Mouse (Mus musculus) kidney, embryonic 16.5 days (tissue): ENCODE data around the gene Olfr736. TPM values are rescaled to one million over a fixed set of nuclear protein-coding genes. Genes with fewer than 3 reads are reported as not detected.

ENCODE experiments used
- ATAC-seq: fragments of 200-750 bp; cut with Nextera tagmentation; 2 replicates; pipeline ENCODE4 v1.8.0; 2017; ENCODE audit warnings: moderate TSS enrichment; ENCODE audit not compliant: low FRiP score, low TSS enrichment
- H3K27ac ChIP-seq: fragments of 300-500 bp; sonication (generic); 2 replicates; pipeline ENCODE4 v1.5.1; 2014; ENCODE audit warnings: low read length
- H3K27me3 ChIP-seq: fragments of 300-500 bp; sonication (generic); 2 replicates; pipeline ENCODE4 v1.6.1; 2014; ENCODE audit warnings: low read length, control low read depth, mixed read lengths; ENCODE audit not compliant: insufficient read depth
- H3K36me3 ChIP-seq: fragments of 300-500 bp; sonication (generic); 2 replicates; pipeline ENCODE4 v1.6.1; 2014; ENCODE audit warnings: low read length, control low read depth, mixed read lengths; ENCODE audit not compliant: insufficient read depth
- H3K4me1 ChIP-seq: fragments of 300-500 bp; sonication (generic); 2 replicates; pipeline ENCODE4 v1.6.1; 2014; ENCODE audit warnings: low read length, control low read depth, mixed read lengths; ENCODE audit not compliant: insufficient read depth
- H3K4me2 ChIP-seq: fragments of 300-500 bp; sonication (generic); replicated peaks from 2 replicates; pipeline ENCODE4 v1.6.1; 2014; ENCODE audit warnings: low read depth, low read length
- H3K4me3 ChIP-seq: fragments of 300-500 bp; sonication (generic); 2 replicates; pipeline ENCODE4 v1.5.1; 2014; ENCODE audit warnings: mild to moderate bottlenecking, low read length
- H3K9ac ChIP-seq: fragments of 300-500 bp; sonication (generic); replicated peaks from 2 replicates; pipeline ENCODE4 v1.6.1; 2014; ENCODE audit warnings: low read length
- H3K9me3 ChIP-seq: fragments of 300-500 bp; sonication (generic); 2 replicates; pipeline ENCODE4 v1.6.1; 2016; ENCODE audit warnings: low read length, control low read depth
- WGBS: fragments of 180-500 bp; shearing (Covaris S2); extraction: QIAGEN DNeasy Blood & Tissue Kit; methylation state at CpG from one replicate; pipeline ENCODE4 v1.1.7; 2014; 5-methylcytosine and 5-hydroxymethylcytosine counted together
- polyA plus RNA-seq: library from polyadenylated mRNA; unstranded; fragments of >200 nt; fragmentation: Nextera tagmentation; extraction: Ambion mirVana; gene quantifications from 2 replicates; pipeline ENCODE4 v1.2.1, GENCODE M21; 2015

Olfr736 gene
- polyA plus RNA-seq = not detected in 2 replicates

DNA sequence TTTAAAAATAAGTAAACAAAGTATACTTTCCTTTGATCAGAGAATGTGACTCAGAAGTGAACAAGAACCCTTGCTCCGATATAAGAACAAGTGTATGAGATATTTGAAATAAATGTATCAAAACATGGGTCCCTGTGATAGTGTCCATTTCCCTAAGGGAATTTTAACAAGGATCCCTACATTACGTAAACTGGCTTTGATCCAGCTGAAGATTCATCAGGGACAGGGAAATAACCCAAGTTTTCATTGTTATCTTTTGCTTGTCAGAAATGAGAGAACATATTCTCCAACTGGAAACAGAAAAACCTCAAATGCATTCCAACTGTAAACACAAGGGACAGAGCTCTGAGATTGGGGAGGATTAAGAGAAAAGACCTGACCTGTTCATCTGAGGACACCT is at the start of gene Olfr736:
Gene Olfr736, plus strand, starts transcription at position 301 of the 400 bp plus-strand sequence.
- H3K4me3 ChIP-seq = no peak within 1 kb of the TSS
- no peaks in the 10 kb centered on the region for H3K9me3 ChIP-seq
- H3K4me2 ChIP-seq = no peak within 1 kb of the TSS
- no peaks in the 10 kb centered on the region for H3K4me1 ChIP-seq
- H3K9ac ChIP-seq = no peak within 1 kb of the TSS
- 83% methylated on average over 2 of the region's 2 CpGs for WGBS
- no peak for ATAC-seq
- no peaks in the 10 kb centered on the region for H3K27me3 ChIP-seq
- no peaks in the 10 kb centered on the region for H3K36me3 ChIP-seq
- H3K27ac ChIP-seq = no peak within 1 kb of the TSS

DNA sequence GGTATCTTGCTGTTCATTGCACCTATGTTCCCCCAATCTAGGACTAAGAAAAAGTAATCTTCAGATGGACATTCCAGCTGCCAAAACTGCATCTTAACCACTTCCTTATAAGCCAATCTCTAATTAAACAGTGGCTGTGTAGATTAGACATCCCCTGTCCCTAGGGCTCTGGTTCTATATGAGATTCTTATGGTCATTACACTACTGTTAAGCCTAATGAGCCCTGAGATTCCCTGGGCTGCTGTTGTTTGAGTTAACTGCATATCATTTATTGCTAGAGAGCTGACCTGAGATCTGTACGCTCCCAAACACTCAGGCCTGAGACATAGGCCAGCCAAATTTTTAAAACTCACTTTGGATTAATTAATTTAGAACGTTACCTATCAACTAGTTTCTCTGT is 32.2 kb upstream of the Olfr736 start, which contains the start of gene Olfr735:
Gene Olfr735, minus strand, starts transcription at position 77 of the 400 bp plus-strand sequence.
- 73% methylated on average over 2 of the region's 2 CpGs for WGBS
- Histone ChIP-seq H3K9me3 (0 out of 2 replicates have a peak, but pooled peaks cover 3% of the 10 kb centered on the region), H3K9ac (no peak within 1 kb of the TSS), H3K36me3 (no peaks in the 10 kb centered on the region), H3K27me3 (no peaks in the 10 kb centered on the region), H3K4me3 (no peak within 1 kb of the TSS), H3K4me1 (no peaks in the 10 kb centered on the region), H3K4me2 (no peak within 1 kb of the TSS), H3K27ac (no peak within 1 kb of the TSS)
- no peak for ATAC-seq

DNA sequence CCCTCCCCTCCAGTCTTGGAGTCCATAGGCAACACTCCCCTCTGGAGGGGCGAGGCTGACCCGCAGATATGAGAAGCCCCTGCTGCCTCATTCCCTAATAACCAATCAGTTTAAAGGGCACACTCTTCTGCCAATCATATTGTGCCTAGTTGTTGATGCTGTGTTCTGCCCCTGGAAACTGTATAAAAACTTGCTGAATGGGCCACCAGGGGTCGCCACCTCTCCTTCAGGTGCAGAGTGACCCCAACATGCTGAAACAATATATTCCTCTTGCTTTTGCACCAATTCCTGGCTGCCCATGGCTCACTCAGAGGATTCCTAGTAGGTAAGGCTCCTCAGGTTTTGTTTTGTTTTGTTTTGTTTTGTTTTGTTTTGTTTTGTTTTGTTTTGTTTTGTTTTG is 28.5 kb upstream of the Olfr736 start:
- 50% methylated on average over 3 of the region's 3 CpGs for WGBS
- Histone ChIP-seq H3K9me3 (no peaks in the 10 kb centered on the region), H3K27me3 (no peaks in the 10 kb centered on the region), H3K4me2 (no peak overlapping the region), H3K9ac (no peak overlapping the region), H3K4me3 (no peak overlapping the region), H3K36me3 (no peaks in the 10 kb centered on the region), H3K27ac (no peak overlapping the region), H3K4me1 (no peaks in the 10 kb centered on the region)
- no peak for ATAC-seq

DNA sequence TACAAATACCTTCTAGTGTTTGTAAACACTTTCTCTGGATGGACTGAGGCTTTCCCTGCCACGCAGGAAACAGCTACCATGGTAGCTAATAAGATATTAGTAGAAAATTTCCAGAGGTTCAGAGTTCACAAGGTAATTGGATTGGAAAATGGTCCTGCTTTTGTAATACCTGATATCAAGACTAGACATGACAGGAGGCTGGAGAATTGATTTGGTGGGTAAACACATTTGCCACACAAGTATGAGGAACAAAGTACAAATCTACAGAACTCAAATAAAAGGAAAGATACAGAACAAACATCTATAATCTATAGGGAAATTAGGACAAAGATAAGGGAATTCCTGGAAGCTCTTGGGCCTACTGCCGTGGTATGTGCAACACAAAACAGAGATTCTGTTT is 24.2 kb upstream of the Olfr736 start:
- Histone ChIP-seq H3K9me3 (no peaks in the 10 kb centered on the region), H3K9ac (no peak overlapping the region), H3K4me3 (no peak overlapping the region), H3K4me2 (no peak overlapping the region), H3K4me1 (no peaks in the 10 kb centered on the region), H3K36me3 (no peaks in the 10 kb centered on the region), H3K27me3 (no peaks in the 10 kb centered on the region), H3K27ac (no peak overlapping the region)
- 93% methylated on average over 2 of the region's 2 CpGs for WGBS
- ATAC-seq = no peak

GRCm38 (mm10) chr14:50357593-50357992 is 23.4 kb upstream of the Olfr736 start, which contains the start of gene Tlr11:
Gene Tlr11, plus strand, starts transcription at chr14:50357914.
- WGBS = 79% methylated on average over 2 of the region's 2 CpGs
- H3K27me3 ChIP-seq = no peaks in the 10 kb centered on the region

GRCm38 (mm10) chr14:50360480-50360879 is 20.5 kb upstream of the Olfr736 start:
- H3K36me3 ChIP-seq = no peaks in the 10 kb centered on the region
- H3K4me3 ChIP-seq = no peak overlapping the region
- no peak overlapping the region for H3K27ac ChIP-seq
- no peak overlapping the region for H3K9ac ChIP-seq
- ATAC-seq = no peak
- no peaks in the 10 kb centered on the region for H3K9me3 ChIP-seq
- 87% methylated on average over 3 of the region's 3 CpGs for WGBS
- no peak overlapping the region for H3K4me2 ChIP-seq
- H3K27me3 ChIP-seq = no peaks in the 10 kb centered on the region
- no peaks in the 10 kb centered on the region for H3K4me1 ChIP-seq

More at GRCm38 (mm10) chr14:50357593-50357992, 23.4 kb upstream of the Olfr736 start, which contains the start of gene Tlr11:
- no peaks in the 10 kb centered on the region for H3K4me1 ChIP-seq
- ATAC-seq = no peak
- no peak within 1 kb of the TSS for H3K9ac ChIP-seq
- no peak within 1 kb of the TSS for H3K4me3 ChIP-seq
- no peak within 1 kb of the TSS for H3K4me2 ChIP-seq
- no peaks in the 10 kb centered on the region for H3K36me3 ChIP-seq
- no peaks in the 10 kb centered on the region for H3K9me3 ChIP-seq
- H3K27ac ChIP-seq = no peak within 1 kb of the TSS

DNA sequence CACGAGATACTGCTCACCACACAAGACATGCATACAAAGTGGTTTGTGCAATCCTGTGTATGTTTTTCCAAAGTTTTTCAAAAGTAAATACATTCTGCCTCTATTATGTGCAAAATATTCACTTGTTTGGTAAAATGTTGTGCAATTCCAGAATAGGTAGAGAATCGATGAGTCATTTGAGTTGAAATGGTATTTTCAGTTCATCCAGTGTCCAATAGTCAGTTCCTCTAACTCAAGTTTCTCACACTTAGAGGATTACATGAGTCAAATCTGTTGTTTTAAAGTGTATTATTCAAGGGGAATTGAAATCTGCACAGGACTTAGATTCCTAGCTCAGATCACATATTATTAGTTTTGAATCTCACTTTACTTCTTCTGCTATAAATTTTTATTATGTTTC is 17.4 kb upstream of the Olfr736 start:
- Histone ChIP-seq H3K36me3 (no peaks in the 10 kb centered on the region), H3K4me2 (no peak overlapping the region), H3K4me1 (no peaks in the 10 kb centered on the region), H3K9ac (no peak overlapping the region), H3K27ac (no peak overlapping the region), H3K9me3 (no peaks in the 10 kb centered on the region), H3K4me3 (no peak overlapping the region), H3K27me3 (no peaks in the 10 kb centered on the region)
- no peak for ATAC-seq
- WGBS = 82% methylated on average over 2 of the region's 2 CpGs

DNA sequence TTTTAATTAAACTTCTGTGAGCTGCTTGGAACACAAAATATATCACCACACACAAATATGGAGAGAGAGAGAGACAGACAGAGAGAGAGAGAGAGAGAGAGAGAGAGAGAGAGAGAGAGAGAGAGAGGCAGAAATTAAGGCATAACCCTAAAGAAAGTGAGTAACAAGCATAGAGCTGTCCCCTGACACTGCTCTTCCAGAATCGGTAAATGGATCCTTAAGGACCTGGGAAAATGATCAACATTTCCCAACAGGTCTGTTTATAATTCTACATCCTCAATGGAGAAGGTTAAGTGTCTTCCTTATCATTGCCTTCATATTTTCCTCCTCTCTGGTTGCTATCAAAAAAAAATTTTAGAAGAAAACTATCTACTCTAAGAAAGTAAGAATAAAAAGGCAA is 26.3 kb downstream of the Olfr736 start, which contains the start of gene Olfr738:
Gene Olfr738, plus strand, starts transcription at position 301 of the 400 bp plus-strand sequence.
- Histone ChIP-seq H3K27me3 (no peaks in the 10 kb centered on the region), H3K9me3 (no peaks in the 10 kb centered on the region), H3K27ac (no peak within 1 kb of the TSS), H3K4me1 (no peaks in the 10 kb centered on the region), H3K4me2 (no peak within 1 kb of the TSS), H3K9ac (no peak within 1 kb of the TSS), H3K4me3 (no peak within 1 kb of the TSS), H3K36me3 (no peaks in the 10 kb centered on the region)
- no peak for ATAC-seq
- WGBS = 83% methylated on average over 1 of the region's 1 CpGs

DNA sequence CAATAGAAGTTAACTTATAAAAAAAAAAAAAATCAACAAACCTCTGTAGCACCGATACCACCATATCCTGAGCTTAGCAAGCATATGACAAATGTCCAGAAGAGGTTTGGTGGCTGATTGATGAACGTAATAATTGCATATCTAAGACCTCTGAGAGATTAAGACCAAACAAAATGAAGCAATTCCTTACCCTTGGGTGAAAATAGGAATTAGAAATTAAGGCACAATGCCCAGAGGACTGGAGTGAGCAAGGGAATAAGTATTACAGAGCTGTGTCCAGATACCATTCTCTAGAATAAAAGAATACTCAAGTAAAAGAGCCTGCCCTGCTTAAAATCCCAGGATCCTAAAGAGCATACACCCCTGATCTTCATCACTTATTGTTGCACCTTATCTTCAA is 37.4 kb downstream of the Olfr736 start, which contains the start of gene Olfr739:
Gene Olfr739, plus strand, starts transcription at position 301 of the 400 bp plus-strand sequence.
- Histone ChIP-seq H3K4me1 (no peaks in the 10 kb centered on the region), H3K9me3 (no peaks in the 10 kb centered on the region), H3K9ac (no peak within 1 kb of the TSS), H3K27ac (no peak within 1 kb of the TSS), H3K4me2 (no peak within 1 kb of the TSS), H3K27me3 (no peaks in the 10 kb centered on the region), H3K4me3 (no peak within 1 kb of the TSS), H3K36me3 (no peaks in the 10 kb centered on the region)
- no peak for ATAC-seq
- 73% methylated on average over 2 of the region's 2 CpGs for WGBS
